Mouse (Mus musculus) CH12.LX (cell line): Measurements from ENCODE around the gene Zcchc7. TPM values are rescaled to one million over a fixed set of nuclear protein-coding genes. Genes with fewer than 3 reads are reported as not detected.
A peak's percentile ranks its signal among the peaks of the same experiment; 100 is the strongest.

Experiments used
- DNase-seq: peaks from one replicate; pipeline ENCODE4 v3.0.0-alpha.2; 2013; ENCODE audit errors: extremely low read depth
- H3K27ac ChIP-seq: 2 replicates; pipeline ENCODE4 v1.5.1; 2012; ENCODE audit warnings: low read depth, mild to moderate bottlenecking, control low read depth, moderate library complexity; ENCODE audit not compliant: insufficient read depth
- H3K27me3 ChIP-seq: replicated peaks from 2 replicates; pipeline ENCODE3; 2012; ENCODE audit warnings: inconsistent platforms
- H3K36me3 ChIP-seq, 2 experiments: replicated peaks in 1 of 2; 2 replicates each; pipeline versions ENCODE3 to v1.6.1; 2012; ENCODE audit warnings: inconsistent platforms in 1 of 2, low read length in 1 of 2, mild to moderate bottlenecking in 1 of 2, mixed read lengths in 1 of 2, moderate library complexity in 1 of 2; ENCODE audit not compliant: control insufficient read depth in 1 of 2, insufficient read depth in 1 of 2
- H3K4me1 ChIP-seq, 2 experiments: 2 replicates each; pipeline ENCODE4 v1.6.1; 2012; ENCODE audit warnings: inconsistent platforms in 1 of 2, moderate library complexity in 1 of 2; ENCODE audit not compliant: insufficient read depth in 2 of 2, control insufficient read depth in 1 of 2
- H3K4me2 ChIP-seq: 2 replicates; pipeline ENCODE4 v1.6.1; 2012; ENCODE audit warnings: low read depth, mild to moderate bottlenecking, control low read depth; ENCODE audit not compliant: poor library complexity, insufficient read depth, severe bottlenecking
- H3K4me3 ChIP-seq, 3 experiments: fragments of 150-350 bp in 1 of 3; sonication (generic) in 1 of 3; replicated peaks in 1 of 3; 2 replicates each; pipeline versions ENCODE3 to v1.5.1; 2011 to 2012; ENCODE audit warnings: low read depth in 2 of 3, low read length in 2 of 3, mild to moderate bottlenecking in 2 of 3, moderate library complexity in 2 of 3, control low read depth in 1 of 3, improper control_type of control experiment in 1 of 3, inconsistent platforms in 1 of 3, mixed read lengths in 1 of 3; ENCODE audit not compliant: poor library complexity in 1 of 3
- H3K79me2 ChIP-seq: replicated peaks from 2 replicates; pipeline ENCODE4 v1.6.1; 2012; ENCODE audit warnings: mild to moderate bottlenecking, moderate library complexity; ENCODE audit not compliant: control insufficient read depth, poor library complexity, insufficient read depth, severe bottlenecking; ENCODE audit errors: extremely low read depth
- H3K9ac ChIP-seq: 2 replicates; pipeline ENCODE4 v1.6.1; 2012; ENCODE audit warnings: low read depth, mild to moderate bottlenecking, control low read depth, moderate library complexity; ENCODE audit not compliant: insufficient read depth
- H3K9me3 ChIP-seq: replicated peaks from 2 replicates; pipeline ENCODE3; 2012; ENCODE audit warnings: low read length, inconsistent platforms, mixed read lengths
- BHLHE40 ChIP-seq: IDR thresholded peaks from 2 replicates; pipeline ENCODE4 v1.6.1; 2011; ENCODE audit warnings: mild to moderate bottlenecking, low read depth, low read length, improper control_type of control experiment
- CHD2 ChIP-seq: IDR thresholded peaks from 2 replicates; pipeline ENCODE4 v1.6.1; 2011; ENCODE audit warnings: low read length, improper control_type of control experiment
- CTCF ChIP-seq, 2 experiments: IDR thresholded peaks in 1 of 2; conservative IDR thresholded peaks in 1 of 2; 2 replicates each; pipeline ENCODE4 v1.5.1; 2011 to 2012; ENCODE audit warnings: low read depth in 2 of 2, low read length in 2 of 2, improper control_type of control experiment in 1 of 2, inconsistent platforms in 1 of 2, mild to moderate bottlenecking in 1 of 2, moderate library complexity in 1 of 2
- ELF1 ChIP-seq: IDR thresholded peaks from 2 replicates; pipeline ENCODE4 v1.6.1; 2014; ENCODE audit warnings: low read depth, mild to moderate bottlenecking, inconsistent platforms, low read length, improper control_type of control experiment
- EP300 ChIP-seq: IDR thresholded peaks from 2 replicates; pipeline ENCODE4 v1.6.1; 2011; ENCODE audit warnings: low read length, improper control_type of control experiment
- ETS1 ChIP-seq: conservative IDR thresholded peaks from 2 replicates; pipeline ENCODE4 v1.6.1; 2012; ENCODE audit warnings: low read depth, mild to moderate bottlenecking, inconsistent platforms, low read length, improper control_type of control experiment, moderate library complexity
- HCFC1 ChIP-seq: IDR thresholded peaks from 2 replicates; pipeline ENCODE4 v1.6.1; 2012; ENCODE audit warnings: low read depth, mild to moderate bottlenecking, inconsistent platforms, low read length, improper control_type of control experiment
- IRF4 ChIP-seq: IDR thresholded peaks from 2 replicates; pipeline ENCODE4 v1.6.1; 2014; ENCODE audit warnings: low read depth, mild to moderate bottlenecking, inconsistent platforms, low read length, improper control_type of control experiment
- JUN ChIP-seq: IDR thresholded peaks from 2 replicates; pipeline ENCODE4 v1.6.1; 2011; ENCODE audit warnings: low read depth, mild to moderate bottlenecking, low read length, improper control_type of control experiment, moderate library complexity; ENCODE audit not compliant: insufficient read depth
- JUND ChIP-seq: conservative IDR thresholded peaks from 2 replicates; pipeline ENCODE4 v1.6.1; 2011; ENCODE audit warnings: low read depth, low read length, improper control_type of control experiment
- KAT2A ChIP-seq: IDR thresholded peaks from 2 replicates; pipeline ENCODE4 v1.6.1; 2012; ENCODE audit warnings: low read length, improper control_type of control experiment, inconsistent platforms; ENCODE audit not compliant: insufficient replicate concordance
- MAX ChIP-seq: IDR thresholded peaks from 2 replicates; pipeline ENCODE4 v1.6.1; 2011; ENCODE audit warnings: low read length, improper control_type of control experiment
- MAZ ChIP-seq: IDR thresholded peaks from 2 replicates; pipeline ENCODE4 v1.6.1; 2012; ENCODE audit warnings: low read depth, mild to moderate bottlenecking, inconsistent platforms, low read length, improper control_type of control experiment, moderate library complexity
- MYC ChIP-seq: IDR thresholded peaks from 2 replicates; pipeline ENCODE4 v1.6.1; 2011; ENCODE audit warnings: low read depth, mild to moderate bottlenecking, improper control_type of control experiment, low read length
- PAX5 ChIP-seq: IDR thresholded peaks from 2 replicates; pipeline ENCODE4 v1.6.1; 2012; ENCODE audit warnings: low read length, inconsistent platforms, mixed read lengths
- POLR2A ChIP-seq: IDR thresholded peaks from 2 replicates; pipeline ENCODE4 v1.6.1; 2011; ENCODE audit warnings: low read depth, mild to moderate bottlenecking, improper control_type of control experiment, low read length
- POLR2AphosphoS2 ChIP-seq: IDR thresholded peaks from 2 replicates; pipeline ENCODE4 v1.6.1; 2011; ENCODE audit warnings: low read depth, low read length, improper control_type of control experiment
- RAD21 ChIP-seq: IDR thresholded peaks from 2 replicates; pipeline ENCODE4 v1.6.1; 2011; ENCODE audit warnings: low read depth, mild to moderate bottlenecking, low read length, improper control_type of control experiment, moderate library complexity
- RCOR1 ChIP-seq: conservative IDR thresholded peaks from 2 replicates; pipeline ENCODE4 v1.6.1; 2012; ENCODE audit warnings: low read depth, mild to moderate bottlenecking, inconsistent platforms, low read length, improper control_type of control experiment
- SIN3A ChIP-seq: IDR thresholded peaks from 2 replicates; pipeline ENCODE4 v1.6.1; 2012; ENCODE audit warnings: low read length, improper control_type of control experiment, inconsistent platforms
- TBP ChIP-seq: conservative IDR thresholded peaks from 2 replicates; pipeline ENCODE4 v1.6.1; 2011; ENCODE audit warnings: low read depth, low read length, improper control_type of control experiment
- TCF12 ChIP-seq: IDR thresholded peaks from 2 replicates; pipeline ENCODE4 v1.6.1; 2014; ENCODE audit warnings: low read depth, mild to moderate bottlenecking, inconsistent platforms, low read length, improper control_type of control experiment
- USF1 ChIP-seq: IDR thresholded peaks from 2 replicates; pipeline ENCODE4 v1.6.1; 2014; ENCODE audit warnings: low read depth, mild to moderate bottlenecking, inconsistent platforms, low read length, improper control_type of control experiment
- USF2 ChIP-seq: conservative IDR thresholded peaks from 2 replicates; pipeline ENCODE4 v1.6.1; 2011; ENCODE audit warnings: low read depth, low read length, improper control_type of control experiment
- ZKSCAN1 ChIP-seq: IDR thresholded peaks from 2 replicates; pipeline ENCODE4 v1.6.1; 2012; ENCODE audit warnings: low read depth, inconsistent platforms, low read length, improper control_type of control experiment, borderline replicate concordance
- ZMIZ1 ChIP-seq: IDR thresholded peaks from 2 replicates; pipeline ENCODE4 v1.6.1; 2012; ENCODE audit warnings: low read depth, mild to moderate bottlenecking, inconsistent platforms, low read length, improper control_type of control experiment
- ZNF384 ChIP-seq: IDR thresholded peaks from 2 replicates; pipeline ENCODE4 v1.6.1; 2012; ENCODE audit warnings: low read depth, low read length, improper control_type of control experiment, inconsistent platforms
- dilution Hi-C: fragments of 300-500 bp; cut with MboI; formaldehyde crosslinking; loops from 2 replicates; pipeline ENCODE4 v1.14.3; 2020; ENCODE audit warnings: low sequenced_read_pairs; ENCODE audit not compliant: extremely low pct_unique_long_range_greater_than_20kb, extremely low pct_ligation_motif_present
- in situ Hi-C: fragments of 300-500 bp; cut with MboI; formaldehyde crosslinking; loops from 3 replicates; pipeline ENCODE4 v1.14.3; 2019; ENCODE audit warnings: low sequenced_read_pairs, low pct_ligation_motif_present, low pct_unique_long_range_greater_than_20kb, mixed read lengths
- polyA plus RNA-seq: library from polyadenylated mRNA; unstranded; fragments of >175 nt; gene quantifications from 2 replicates; pipeline ENCODE4 v1.2.1, GENCODE M21; 2012; ENCODE audit warnings: low read depth; ENCODE audit not compliant: insufficient read length
- total RNA-seq, 2 experiments: library from RNA; depleted of rRNA; stranded (reverse); fragments of 300-350 nt in 1 of 2; fragments of >200 nt in 1 of 2; gene quantifications; 2 replicates each; pipeline ENCODE4 v1.2.3; 2012 to 2014

Zcchc7 gene
- total and polyA plus RNA-seq, 3 experiments = 21.0 to 27.6 (median 25.2) TPM

GRCm38 (mm10) chr4:44705967-44706366 lies 49.7 kb upstream of the Zcchc7 start (continued):
- TF ChIP-seq ZNF384 (0 out of 2 replicates have a peak, but pooled peaks have one; percentile 37), ZKSCAN1 (peak; percentile 31; the same call in 1 of the 2 replicates), CTCF (conservative IDR thresholded peaks at IDR 0.05 in 1 of 2, IDR thresholded peaks at IDR 0.05 in 1 of 2; ENCODE audit: low read depth in 2 of 2, low read length in 2 of 2) (no peak), MAX (peak; percentile 75), BHLHE40 (peak; percentile 84), SIN3A (peak; percentile 97), TBP (peak; percentile 49; the same call in 1 of the 2 replicates), USF2 (no peak), RCOR1 (peak; percentile 85)

- Histone ChIP-seq H3K4me3 (peak overlapping the region; percentile 50 to 66 (median 58)), H3K4me1 (peaks cover 5 to 27% of the 10 kb centered on the region in 2 experiments; a peak in 3 of 4 replicates), H3K36me3 (peaks cover 22 to 40% of the 10 kb centered on the region in 2 experiments), H3K9me3 (peaks cover 26% of the 10 kb centered on the region), H3K4me2 (peak overlapping the region; percentile 95), H3K79me2 (peaks cover 77% of the 10 kb centered on the region), H3K9ac (peak overlapping the region; percentile 90), H3K27me3 (no peaks in the 10 kb centered on the region), H3K27ac (peak overlapping the region; percentile 50; the same call in 1 of the 2 replicates)
- in situ Hi-C loops (no loop called here), dilution Hi-C loops (no loop called here)
- DNase-seq = no peak
- no peak for TF ChIP-seq RAD21
- TF ChIP-seq HCFC1 = no peak
Measured at GRCm38 (mm10) chr4:44706865-44707264, 48.8 kb upstream of the Zcchc7 start.

- H3K27me3 ChIP-seq = no peaks in the 10 kb centered on the region
- peak overlapping the region; percentile 90 for H3K9ac ChIP-seq
- no peak for DNase-seq
- H3K9me3 ChIP-seq = peaks cover 31% of the 10 kb centered on the region
- dilution Hi-C loops (no loop called here), in situ Hi-C loops (no loop called here)
- peaks cover 14 to 26% of the 10 kb centered on the region in 2 experiments for H3K36me3 ChIP-seq
- H3K79me2 ChIP-seq = peaks cover 67% of the 10 kb centered on the region
- H3K4me2 ChIP-seq = peak overlapping the region; percentile 95
- peak overlapping the region; percentile 41; the same call in 1 of the 2 replicates for H3K27ac ChIP-seq
- peaks cover 5 to 13% of the 10 kb centered on the region in 2 experiments; a peak in 3 of 4 replicates for H3K4me1 ChIP-seq
- TF ChIP-seq ZMIZ1 (no peak), MYC (no peak), CTCF (conservative IDR thresholded peaks at IDR 0.05 in 1 of 2, IDR thresholded peaks at IDR 0.05 in 1 of 2; ENCODE audit: low read depth in 2 of 2, low read length in 2 of 2) (no peak), KAT2A (no peak), MAX (no peak), POLR2A (no peak), ZNF384 (no peak), RAD21 (no peak), CHD2 (no peak), POLR2AphosphoS2 (no peak), JUND (no peak), ETS1 (0 out of 2 replicates have a peak, but pooled peaks have one; percentile 19), RCOR1 (no peak), IRF4 (no peak), JUN (no peak), ELF1 (no peak), EP300 (no peak), MAZ (no peak), PAX5 (no peak), USF1 (no peak), SIN3A (peak; percentile 37; the same call in 1 of the 2 replicates), TCF12 (0 out of 2 replicates have a peak, but pooled peaks have one; percentile 3), BHLHE40 (no peak)
- peak overlapping the region; percentile 58 to 93 (median 66) for H3K4me3 ChIP-seq
Measured at GRCm38 (mm10) chr4:44708311-44708710, 47.4 kb upstream of the Zcchc7 start.
